Mouse (Mus musculus) heart, adult 11 months (tissue): Measurements from ENCODE around the gene Agap1.
A peak's percentile ranks its signal among the peaks of the same experiment; 100 is the strongest.

Experiments used
- DNase-seq: peaks from one replicate; pipeline ENCODE4 v3.0.0; 2022

Agap1 gene

DNA sequence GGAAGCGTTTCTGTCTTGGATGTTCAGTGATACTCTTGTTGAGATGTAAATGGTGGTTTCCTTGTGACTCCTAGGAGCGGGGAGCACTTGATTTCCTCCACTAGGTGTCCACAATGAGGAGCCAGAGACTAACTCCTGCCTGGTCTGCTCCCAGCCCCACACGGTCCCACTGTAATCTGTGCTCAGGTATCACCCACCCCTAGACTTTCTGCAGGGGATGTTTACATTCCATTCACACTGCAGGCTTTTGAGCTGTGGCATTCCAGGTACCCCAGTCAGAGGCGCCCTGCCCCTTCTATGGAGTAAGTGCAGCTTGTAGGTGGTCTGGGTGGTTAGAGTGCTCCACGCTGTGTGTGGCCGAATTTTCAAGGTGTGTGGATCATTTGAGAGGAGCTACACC, 218.5 kb downstream of the Agap1 start:
- DNase-seq = no peak

DNA sequence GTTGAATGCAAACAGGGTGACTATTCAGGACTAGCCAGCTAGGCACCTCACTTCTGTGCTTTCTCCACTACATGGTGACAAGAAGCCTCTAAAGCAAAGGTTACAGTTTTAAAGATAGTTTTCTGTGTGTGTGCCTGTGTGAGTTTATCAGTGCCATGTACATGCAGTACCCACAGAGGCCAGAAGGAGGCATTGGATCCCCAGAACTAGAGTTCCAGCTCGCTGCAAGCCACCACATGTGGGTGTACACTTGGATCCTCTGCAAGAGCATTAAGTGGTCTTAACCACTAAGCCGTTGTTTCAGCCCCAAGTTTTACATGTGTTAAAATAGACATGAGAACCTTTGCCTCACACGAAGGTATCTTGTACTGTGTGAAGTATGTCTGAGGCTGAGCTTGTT, 219.1 kb downstream of the Agap1 start:
- DNase-seq = no peak

DNA sequence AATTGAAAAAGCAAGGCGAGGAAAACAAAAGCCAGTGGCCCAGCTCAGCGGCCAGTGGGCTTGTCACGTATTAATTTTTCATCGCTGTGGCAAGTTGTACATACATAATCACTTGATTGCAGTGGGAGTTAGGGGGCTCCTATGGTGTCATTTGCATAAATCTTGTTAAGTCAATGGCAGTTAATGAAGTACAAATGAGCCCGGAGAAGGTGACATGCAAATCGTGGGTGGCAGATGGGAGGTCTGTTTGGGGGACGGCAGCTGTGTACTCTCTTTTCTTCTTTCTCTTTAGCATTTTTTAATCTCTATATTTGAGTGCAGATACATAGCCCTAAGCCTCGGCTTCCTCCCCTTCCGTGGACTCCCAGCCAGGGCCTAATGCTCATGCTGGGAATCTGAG, 220.1 kb downstream of the Agap1 start:
- no peak for DNase-seq

DNA sequence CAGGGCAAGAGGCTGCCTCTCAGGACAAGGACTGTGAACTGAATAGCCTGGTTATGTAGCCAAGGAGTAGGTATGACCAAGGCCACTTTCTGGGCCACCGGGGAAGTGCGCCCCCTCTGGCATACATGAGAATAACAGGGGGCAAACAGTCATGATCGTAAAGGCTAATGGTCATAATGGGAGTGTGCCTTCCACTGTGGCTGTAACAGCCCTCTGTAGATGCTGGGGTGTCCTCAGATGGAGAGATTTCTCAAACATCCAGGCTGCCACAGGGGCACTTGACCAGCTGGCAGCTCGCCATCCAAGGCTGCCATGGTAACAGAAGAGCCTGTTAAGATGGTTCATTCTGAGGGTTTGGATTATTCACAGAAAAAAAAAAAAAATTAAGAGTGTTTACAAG, 221.8 kb downstream of the Agap1 start:
- no peak for DNase-seq

DNA sequence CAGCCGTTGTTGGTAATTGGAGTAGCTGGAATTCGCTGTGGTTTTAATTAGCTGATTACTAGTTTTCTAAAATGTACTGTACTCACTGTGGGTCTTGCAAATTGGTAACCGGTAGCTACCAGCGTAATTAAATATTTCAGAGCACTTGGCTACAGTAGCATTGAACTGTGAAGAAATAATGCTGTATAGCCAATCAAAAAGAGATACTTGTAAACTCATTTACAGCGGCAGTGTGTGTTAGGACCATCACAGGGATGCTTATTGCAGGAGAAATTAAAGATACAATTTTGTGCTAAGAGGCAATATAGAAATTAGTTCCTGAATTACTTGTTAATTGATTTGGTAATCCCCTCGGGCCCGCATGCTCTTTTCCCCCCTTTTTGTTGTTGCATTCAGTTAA, 226.1 kb downstream of the Agap1 start:
- DNase-seq = no peak

DNA sequence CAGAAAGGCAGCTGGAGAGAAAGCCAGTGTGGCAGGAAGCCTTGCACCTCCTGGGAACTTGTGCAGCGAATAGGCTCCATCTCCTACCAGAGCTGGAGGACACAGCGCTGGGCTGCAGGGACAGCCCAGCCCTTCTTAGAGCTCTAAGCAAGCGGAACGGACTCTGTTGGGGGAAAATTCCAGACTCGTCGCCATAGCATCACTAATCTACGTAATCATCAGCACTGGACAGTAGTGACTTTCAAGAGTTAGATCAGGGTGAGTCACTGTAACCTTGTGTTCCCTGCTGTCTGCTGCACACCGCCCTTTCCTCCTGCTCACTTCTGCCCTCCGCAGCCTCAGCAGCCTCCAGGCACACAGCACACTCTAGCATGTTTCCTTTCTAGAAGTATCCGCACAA, 234.3 kb downstream of the Agap1 start:
- no peak for DNase-seq

DNA sequence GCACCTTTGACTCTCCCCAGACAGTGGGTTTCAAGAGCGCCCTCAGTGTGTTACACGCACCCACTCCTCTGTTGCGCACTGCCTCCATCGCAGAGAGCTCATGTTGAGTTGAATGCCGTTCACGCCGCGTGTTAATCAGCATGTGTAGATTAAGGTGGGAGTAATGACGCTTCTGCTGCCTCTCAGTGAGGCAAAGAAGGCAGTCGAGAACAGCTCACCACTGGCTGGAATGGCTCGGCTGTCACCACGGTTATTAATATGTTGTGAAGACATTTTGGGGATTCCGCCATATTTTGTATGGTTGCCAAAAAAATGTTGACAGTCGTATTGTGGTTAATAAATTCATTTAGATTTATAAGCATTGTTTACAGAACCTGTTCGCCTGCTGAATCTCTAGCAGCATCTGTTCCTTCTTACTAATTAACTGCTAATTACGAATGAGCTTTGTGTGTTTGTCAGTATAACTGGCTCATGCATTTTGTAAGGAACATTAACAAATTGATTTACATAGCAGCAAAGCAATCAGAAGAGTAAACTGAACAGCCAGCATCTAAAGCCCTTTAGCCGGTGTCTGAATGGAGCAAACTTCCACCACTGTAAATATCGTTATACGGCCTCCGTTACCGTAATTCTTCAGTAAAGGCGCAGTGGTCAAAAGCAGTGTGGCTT, 235.1 kb downstream of the Agap1 start:
- no peak for DNase-seq

DNA sequence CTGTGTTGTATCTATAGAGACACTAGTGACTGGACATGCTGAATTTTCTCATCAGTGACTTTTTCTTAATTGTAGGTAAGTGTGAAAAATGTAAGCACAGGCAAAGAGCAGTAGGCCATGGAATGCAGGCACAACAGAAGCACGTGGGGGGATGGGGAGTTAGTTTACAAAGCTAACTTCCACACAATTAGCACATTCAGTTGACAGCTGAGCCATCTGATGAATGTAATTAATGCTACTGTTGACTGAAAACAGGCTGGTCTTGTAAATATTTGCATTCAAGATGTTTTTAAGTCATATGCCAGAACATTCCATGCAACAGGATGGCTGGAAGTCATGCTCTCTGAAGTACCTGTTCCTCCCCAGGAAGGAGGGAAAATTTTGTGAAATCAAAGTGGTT, 236.5 kb downstream of the Agap1 start:
- no peak for DNase-seq

DNA sequence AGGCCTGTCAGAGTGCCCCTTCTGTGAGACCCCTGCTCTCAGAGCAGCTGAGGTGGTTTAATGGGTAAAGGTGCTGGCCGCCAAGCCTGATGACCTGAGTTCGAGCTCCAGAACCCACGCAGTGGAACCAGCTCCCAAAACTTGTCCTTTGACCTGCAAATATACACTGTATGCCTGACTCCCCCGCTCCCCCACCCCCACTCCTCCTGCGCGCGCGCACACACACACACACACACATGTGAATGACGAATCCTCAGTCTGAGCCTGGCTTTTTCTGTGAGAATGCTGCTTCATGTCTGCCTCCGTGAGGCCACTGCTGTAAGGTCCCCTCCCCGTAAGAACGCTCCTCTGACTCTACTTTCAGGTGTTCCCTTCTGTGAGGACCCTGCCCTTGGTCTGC, 237.8 kb downstream of the Agap1 start:
- DNase-seq = no peak

DNA sequence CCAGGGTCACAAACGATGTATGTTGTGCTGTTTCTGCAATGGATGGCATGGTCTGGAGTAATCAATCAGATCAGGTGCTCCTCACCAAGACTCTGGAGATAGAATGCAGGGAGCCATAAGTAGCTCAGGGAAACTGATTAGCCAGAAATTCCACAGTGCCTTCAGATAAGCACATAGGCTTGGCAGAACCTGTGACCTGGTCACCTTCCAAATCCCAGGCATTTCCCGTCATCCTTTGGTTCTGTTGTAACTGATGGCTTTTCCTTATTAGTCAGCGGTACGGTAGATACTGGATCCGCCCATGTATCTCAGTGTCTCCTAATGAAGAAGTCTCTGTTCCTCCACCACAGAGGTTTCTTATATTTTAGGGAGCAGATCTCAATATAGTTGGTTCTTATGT, 240.3 kb downstream of the Agap1 start:
- DNase-seq = no peak

DNA sequence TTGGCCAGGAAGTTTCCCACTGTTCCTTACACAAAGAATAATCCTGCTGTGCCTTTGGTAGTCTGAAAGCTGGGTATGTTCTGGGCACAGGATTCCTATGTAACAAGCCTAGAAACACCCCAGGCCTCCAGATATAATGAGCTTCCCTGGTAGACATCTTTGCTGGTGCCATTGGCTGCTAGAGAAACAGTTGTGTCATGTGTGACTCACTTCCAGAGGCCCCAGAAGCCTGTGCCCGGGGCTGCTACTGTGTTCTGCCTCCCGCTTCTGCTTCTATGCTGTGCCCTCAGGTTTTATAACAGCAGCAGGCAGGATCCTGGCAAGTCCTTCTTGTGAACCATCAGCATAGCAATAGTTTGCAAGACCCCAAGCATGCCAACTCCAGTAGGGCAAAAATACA, 242.6 kb downstream of the Agap1 start:
- no peak for DNase-seq

DNA sequence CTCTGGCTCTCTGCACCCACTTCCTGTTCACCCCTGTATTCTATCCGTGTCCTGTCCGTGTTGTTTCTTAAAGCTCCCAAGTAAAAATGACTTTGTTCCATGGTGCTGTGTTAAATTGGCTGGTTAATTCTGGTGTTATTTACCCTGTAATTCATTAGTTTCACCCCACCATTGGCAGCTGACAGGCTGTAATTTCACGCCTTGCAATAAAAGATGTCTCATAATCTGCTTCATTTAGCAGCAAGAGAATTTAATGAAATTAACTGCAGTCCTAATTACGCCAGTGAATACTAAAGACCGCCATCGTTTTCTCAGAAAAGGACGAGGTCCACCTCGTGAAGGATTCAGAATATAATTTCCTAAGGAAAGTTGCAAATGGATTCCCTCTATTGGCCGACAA, 245.6 kb downstream of the Agap1 start:
- no peak for DNase-seq

DNA sequence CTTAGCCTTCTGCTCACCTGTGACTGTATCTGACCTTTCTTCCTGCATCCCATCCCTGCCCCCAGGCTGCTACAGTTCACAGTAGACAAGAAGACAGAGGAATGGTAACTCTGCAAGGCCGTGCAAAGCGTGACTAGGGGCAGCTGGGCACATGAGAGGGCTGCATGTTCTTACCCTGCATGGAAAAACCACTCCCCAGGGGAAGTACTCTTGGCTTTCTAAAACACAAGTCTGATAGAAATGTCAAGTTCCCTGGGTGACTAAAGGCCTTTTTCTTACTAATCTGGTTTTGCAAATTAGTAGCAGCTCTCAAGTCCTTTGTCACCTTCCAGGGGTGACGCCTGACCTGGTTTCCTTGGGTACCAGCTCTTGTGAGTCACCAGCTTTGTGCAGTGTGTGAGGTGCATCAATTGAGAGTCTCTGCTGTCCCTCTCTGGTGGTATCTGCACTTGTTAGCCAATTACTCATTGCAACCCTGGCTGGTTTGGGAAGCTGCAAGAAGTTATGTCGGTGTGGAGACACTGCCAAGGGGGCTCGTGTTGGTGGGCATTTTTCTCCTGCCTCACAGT, 246.6 kb downstream of the Agap1 start:
- no peak for DNase-seq

DNA sequence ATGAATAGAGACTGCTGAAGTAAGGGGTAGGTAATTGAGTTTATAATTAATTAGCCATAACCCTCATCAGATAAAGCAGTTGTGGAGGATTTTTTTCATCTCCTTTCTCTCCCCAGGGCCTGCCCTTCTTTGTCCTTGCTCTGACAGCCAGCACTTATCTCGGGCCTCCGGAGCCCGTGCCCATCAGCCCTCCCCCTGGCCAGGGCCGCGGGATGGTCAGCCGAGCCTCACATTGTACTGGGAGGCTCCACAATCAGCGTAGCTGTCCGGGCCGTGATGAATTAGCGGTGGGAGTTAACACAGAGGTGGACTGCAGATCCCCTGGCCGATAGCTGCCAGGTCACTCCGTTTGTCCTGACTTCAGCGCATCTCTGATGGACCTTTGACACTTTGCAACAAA, 248.7 kb downstream of the Agap1 start:
- DNase-seq = no peak

DNA sequence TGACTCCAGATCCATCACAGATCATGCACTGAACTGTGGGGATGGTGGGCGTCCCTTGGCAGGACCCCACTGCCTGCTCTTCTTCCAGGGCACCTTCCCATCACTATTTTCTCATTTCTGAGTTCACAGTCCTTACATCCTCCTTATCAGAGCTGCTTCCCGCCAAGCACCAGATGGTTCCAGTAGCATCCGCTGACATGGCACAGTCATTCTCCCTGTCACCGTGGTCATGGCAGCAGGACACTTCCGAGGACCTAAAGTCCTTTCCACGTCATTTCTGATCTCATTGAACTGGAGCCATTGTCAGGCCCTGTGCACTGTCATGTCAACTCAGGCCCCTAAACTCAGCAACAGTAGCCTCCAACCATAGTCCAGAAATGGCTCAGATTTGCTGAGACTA, 251.1 kb downstream of the Agap1 start:
- DNase-seq = no peak

DNA sequence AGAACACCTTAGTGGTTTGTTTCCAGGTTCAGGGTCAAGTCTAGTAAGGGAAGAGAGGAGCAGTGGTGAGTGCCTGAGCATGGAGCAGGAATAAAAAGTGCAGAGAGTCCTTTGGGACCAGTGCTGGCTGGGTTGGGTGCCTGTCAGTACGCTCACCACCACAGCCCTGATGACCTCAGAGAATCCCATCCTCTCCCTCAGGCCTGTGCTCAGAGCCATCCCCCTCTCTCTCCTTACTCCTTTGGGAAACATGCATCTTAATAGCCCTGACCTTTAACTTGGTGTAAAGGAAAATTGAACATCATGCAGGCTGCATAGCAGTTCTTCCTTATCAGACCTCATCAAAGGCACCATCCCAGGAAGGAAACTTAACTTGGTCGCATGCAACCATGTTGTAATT, 252.3 kb downstream of the Agap1 start:
- DNase-seq = peak; percentile 91

DNA sequence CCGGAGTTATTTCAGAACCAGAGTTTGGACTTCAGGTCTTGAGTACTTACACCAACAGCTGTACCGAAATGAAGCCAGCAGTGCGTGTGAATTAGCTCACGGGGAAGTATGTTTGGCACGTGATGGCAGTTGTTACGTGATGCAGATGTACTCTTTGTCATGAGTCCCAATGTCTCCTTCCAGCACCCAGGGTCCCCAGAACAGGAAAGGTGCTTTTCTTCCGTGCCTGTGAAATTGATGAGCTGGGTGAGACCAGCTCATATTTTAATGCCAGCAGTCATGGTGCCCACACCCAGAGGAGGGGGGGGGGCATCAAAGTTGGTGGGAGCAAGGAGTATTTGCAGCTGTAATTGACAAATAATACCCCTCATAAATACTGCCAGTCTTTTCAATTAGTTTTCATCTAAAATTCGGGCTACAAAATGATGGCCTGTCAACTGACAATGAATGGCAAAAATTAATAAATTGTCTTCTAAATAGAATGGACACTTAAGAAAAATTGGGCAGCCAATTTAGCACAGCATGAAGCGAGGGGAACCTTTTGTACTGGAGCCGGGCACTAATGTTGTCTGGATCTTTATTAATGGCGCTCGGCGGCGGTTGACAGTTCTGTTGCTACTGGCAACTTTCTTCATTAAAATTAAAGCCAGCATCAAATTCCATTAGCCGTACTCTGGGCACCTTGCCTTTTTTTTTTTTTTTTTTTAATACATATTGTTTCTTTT, 253.3 kb downstream of the Agap1 start:
- DNase-seq = peak; percentile 92

DNA sequence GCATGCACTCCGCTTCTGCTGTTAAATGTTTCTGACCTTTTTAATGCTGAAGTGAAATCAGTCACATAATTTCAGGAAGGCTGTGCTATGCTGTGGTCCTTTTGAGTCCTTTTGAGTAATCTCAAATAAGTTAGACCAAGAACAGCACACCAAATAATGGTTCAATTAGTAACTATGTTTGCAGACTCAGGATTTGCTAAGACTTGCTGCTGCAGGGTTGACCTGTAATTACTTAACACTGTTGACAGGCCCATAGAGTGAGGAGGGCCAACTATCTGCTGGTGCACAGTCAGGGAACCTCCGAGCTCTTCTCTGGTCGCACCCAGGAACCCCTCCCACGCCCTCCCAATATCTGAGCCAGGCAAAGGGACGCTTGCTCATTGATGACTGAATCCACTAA, 255.2 kb downstream of the Agap1 start:
- no peak for DNase-seq

DNA sequence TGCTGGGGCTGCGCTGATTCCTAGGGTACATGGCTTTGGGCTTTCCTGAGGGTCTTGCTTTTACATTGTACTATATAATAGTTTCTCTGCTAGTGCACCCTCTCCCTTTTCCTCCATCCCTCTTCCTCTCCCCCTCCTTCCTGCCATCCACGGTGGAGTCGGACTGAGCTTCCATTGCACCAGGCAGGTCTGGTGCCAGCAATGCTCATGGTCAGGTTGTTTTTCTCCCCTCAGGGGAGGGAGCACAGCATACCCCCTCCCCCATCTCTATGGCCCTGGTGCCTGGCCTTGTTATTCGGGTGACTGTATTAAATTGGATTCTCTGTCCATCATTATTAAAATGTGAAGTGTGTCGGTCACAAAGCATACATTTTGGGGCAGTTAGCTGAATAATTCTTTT, 259.1 kb downstream of the Agap1 start:
- no peak for DNase-seq

DNA sequence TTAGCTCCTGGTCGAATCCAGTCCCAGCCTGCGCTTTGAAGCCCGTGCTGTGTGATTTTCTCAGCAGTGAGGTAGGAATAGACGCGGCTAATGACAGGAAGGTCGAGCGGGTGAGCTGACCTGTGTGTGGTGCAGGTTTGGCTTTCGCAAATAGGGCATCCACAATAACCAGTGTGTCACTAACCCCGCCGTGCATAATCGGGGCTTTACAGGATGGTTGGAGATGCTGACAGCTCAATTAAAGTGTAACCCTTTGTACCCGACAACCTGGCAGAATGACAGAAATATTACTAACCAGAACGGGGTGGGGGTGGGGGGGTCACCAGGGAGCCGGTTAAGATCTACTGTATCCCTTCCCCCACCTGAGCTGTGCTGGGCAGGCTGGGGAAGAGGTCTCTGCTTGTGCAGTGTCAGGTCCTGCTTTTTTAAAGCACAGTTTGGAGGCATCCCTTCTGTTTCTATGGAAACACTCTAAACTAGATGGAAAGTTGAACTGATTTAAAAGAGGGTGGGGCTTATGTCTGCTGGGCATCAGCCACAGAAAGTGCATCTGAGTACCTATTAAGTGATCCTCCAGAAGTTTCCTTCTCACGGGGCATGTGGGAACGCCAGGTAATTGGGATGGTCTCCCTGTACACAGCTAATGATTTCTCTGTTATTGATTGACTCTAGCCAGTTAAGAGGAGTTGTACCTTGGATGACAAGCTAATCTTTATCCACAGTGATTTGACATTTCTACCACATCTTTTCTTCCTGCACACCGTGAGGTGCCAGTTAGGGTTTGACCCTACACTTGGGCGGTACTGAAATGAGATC, 259.8 kb downstream of the Agap1 start:
- DNase-seq = no peak

DNA sequence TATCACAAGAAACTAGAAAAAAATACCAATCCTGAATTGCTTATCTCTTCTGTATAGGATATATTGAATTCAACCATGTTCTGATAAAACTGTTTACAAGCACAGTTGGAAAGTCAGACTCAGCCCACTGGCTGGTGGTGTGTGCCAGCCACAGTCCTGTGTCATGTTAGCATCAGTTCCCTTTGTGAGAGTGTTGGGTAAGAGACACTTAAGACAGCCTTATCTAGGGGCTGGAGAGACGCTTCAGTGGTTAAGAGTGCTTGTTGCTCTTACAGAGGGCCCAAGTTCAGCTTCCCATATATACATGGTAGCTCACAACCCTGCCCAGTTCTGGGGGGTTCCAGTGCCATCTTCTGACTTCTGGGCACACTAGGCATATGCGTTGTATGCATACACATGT, 261.6 kb downstream of the Agap1 start:
- DNase-seq = no peak

DNA sequence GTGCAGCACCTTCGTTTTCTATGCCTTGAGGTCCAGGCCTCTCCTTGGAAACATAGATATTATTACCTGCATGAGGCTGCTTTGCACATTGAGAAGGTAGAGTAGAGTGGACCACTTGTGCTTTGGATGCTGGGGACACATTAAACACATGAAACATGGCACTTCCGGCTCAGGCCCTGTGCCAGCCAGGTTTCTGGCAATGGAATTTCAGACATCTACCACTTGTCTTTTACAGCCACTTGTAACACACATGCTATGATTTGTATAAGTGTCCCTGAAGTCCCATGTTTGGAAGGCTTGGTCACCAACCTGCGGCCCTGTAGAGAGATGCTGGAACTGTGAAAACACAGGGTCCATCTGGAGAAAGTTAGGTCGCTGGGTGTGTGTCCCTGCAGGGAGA, 262.5 kb downstream of the Agap1 start:
- DNase-seq = no peak

DNA sequence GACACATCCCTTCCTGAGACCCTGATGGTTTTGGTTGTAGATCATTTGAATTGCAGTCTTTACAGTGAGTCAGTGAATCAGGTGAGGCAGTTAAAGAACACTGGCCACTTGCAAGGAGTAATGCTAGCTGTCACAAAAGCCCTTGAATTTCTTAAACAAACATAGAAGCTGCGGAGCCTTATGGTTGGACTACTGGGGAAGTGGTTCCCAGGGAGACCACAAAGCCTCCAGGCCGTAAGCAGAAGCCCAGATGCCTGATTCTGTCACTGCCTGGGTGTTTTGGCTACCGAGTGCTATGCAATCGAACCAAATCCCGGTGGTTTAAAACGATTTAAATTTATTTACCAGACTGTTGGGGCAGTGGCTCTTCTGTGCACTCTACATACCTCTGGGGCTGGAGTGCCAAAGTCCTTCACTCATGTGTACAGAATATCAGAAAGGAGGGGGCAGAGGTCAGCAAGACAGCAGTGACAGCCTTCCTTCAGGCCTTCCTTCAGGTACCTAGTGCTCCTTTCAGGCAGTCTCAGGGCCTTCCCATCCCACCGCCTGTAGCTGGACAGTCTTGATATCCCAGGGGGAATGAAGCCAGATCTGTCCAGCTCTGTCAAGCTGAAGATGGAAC, 264.3 kb downstream of the Agap1 start:
- DNase-seq = no peak
